Mouse (Mus musculus): ENCODE measurements around the gene Shb. TPM values are rescaled to one million over a fixed set of nuclear protein-coding genes. Genes with fewer than 3 reads are reported as not detected.

The Shb gene
- polyA plus RNA-seq, 1 experiment from 2014 or later, result 7.5 TPM

DNA sequence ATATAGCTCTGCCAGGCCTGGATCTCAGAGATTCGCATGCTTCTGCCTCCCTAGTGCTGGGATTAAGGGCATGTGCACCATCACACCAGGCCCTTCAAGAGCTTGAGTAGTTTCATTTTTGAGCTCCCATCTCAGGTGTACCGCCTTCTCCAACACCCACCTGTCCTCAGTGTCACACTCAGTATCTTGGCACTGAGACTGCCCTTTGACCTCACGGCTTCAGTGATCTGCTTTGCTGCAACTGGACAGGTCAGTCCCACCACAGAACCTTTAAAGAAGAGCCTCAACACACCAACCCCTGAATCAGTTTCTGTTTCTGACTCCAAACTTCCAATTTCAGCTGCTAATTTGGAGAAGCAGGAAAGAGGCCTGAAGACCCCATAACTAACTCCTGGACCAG lies 68.1 kb downstream of the Shb start:
- H3K4me3 ChIP-seq (ENCODE audit: low read depth, low read length), result no peak overlapping the region
- WGBS, result 92% methylated on average over 3 of the region's 3 CpGs
- H3K9ac ChIP-seq (ENCODE audit: low read length), result no peak overlapping the region
- no peak overlapping the region for H3K27ac ChIP-seq (ENCODE audit: low read depth, low read length)
- peaks cover 2% of the 10 kb centered on the region; the same call in 1 of the 2 replicates for H3K4me1 ChIP-seq (ENCODE audit: control insufficient read depth, insufficient read depth, low read length)
- H3K9me3 ChIP-seq (ENCODE audit: control insufficient read depth, low read length), result no peaks in the 10 kb centered on the region
- ATAC-seq (ENCODE audit: insufficient read depth, low FRiP score, low TSS enrichment) (no peak), DNase-seq (ENCODE audit: low spot score) (no peak)
- no peak overlapping the region for H3K4me2 ChIP-seq (ENCODE audit: low read depth)
- H3K36me3 ChIP-seq (ENCODE audit: control insufficient read depth, insufficient read depth, low read length), result no peaks in the 10 kb centered on the region
- no peaks in the 10 kb centered on the region for H3K27me3 ChIP-seq (ENCODE audit: control insufficient read depth, insufficient read depth, low read length)

DNA sequence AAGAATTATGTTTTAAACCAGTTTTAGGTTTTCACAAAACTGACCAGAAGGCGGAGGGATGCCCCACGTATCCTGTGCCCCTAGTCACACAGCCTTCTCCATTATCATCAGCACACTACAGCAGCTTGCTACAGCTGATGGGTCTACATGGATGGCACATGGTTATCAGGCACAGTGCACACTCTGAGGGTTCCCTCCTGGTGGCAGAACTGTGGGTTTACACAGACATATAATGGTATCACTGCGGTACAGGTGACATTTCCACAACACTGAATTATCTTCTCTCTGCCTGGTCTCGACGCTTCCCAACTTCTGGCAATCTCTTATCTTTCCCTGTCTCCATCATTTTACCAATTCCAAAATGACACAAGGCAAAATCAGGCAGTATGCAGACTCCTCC lies 69.6 kb downstream of the Shb start:
- Histone ChIP-seq H3K4me1 (ENCODE audit: control insufficient read depth, insufficient read depth, low read length) (peaks cover 2% of the 10 kb centered on the region; the same call in 1 of the 2 replicates), H3K9me3 (ENCODE audit: control insufficient read depth, low read length) (no peaks in the 10 kb centered on the region), H3K36me3 (ENCODE audit: control insufficient read depth, insufficient read depth, low read length) (no peaks in the 10 kb centered on the region), H3K9ac (ENCODE audit: low read length) (no peak overlapping the region), H3K27me3 (ENCODE audit: control insufficient read depth, insufficient read depth, low read length) (no peaks in the 10 kb centered on the region), H3K4me3 (ENCODE audit: low read depth, low read length) (no peak overlapping the region), H3K27ac (ENCODE audit: low read depth, low read length) (no peak overlapping the region), H3K4me2 (ENCODE audit: low read depth) (no peak overlapping the region)
- WGBS, result 96% methylated on average over 5 of the region's 5 CpGs
- no peak for DNase-seq (ENCODE audit: low spot score)
- no peak for ATAC-seq (ENCODE audit: insufficient read depth, low FRiP score, low TSS enrichment)

GRCm38 (mm10) chr4:45461661-45462060 lies 70.6 kb downstream of the Shb start:
- H3K36me3 ChIP-seq (ENCODE audit: control insufficient read depth, insufficient read depth, low read length), result no peaks in the 10 kb centered on the region; the same call in 1 of the 2 replicates
- no peak overlapping the region for H3K27ac ChIP-seq (ENCODE audit: low read depth, low read length)
- peaks cover 2% of the 10 kb centered on the region; the same call in 1 of the 2 replicates for H3K4me1 ChIP-seq (ENCODE audit: control insufficient read depth, insufficient read depth, low read length)
- ATAC-seq (ENCODE audit: insufficient read depth, low FRiP score, low TSS enrichment) (no peak), DNase-seq (ENCODE audit: low spot score) (no peak)
- no peak overlapping the region for H3K4me2 ChIP-seq (ENCODE audit: low read depth)
- 25% methylated on average over 7 of the region's 7 CpGs for WGBS
- H3K4me3 ChIP-seq (ENCODE audit: low read depth, low read length), result no peak overlapping the region
- H3K27me3 ChIP-seq (ENCODE audit: control insufficient read depth, insufficient read depth, low read length), result no peaks in the 10 kb centered on the region
- H3K9ac ChIP-seq (ENCODE audit: low read length), result no peak overlapping the region
- H3K9me3 ChIP-seq (ENCODE audit: control insufficient read depth, low read length), result no peaks in the 10 kb centered on the region

DNA sequence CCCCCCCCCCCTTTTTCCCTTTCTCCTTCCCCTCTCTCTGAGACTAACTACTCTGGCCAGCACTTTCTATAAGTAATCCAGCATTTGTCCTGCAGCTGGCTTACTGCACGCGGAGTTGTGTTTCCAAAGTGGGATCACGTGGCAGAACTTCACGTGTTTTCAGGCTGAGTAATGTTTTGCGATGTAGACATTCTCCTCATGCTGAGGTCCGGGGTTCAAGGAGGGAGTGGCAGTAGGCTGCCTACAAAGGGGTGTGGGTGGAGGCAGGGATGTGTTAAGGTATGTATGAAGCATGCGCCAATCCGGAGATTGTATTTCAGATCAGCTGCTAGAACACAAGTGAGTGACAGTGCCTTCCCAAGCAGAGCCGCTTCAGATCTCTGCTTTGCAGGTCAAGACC lies 72.9 kb downstream of the Shb start:
- no peaks in the 10 kb centered on the region; the same call in 1 of the 2 replicates for H3K36me3 ChIP-seq (ENCODE audit: control insufficient read depth, insufficient read depth, low read length)
- DNase-seq (ENCODE audit: low spot score) (no peak), ATAC-seq (ENCODE audit: insufficient read depth, low FRiP score, low TSS enrichment) (no peak)
- no peak overlapping the region for H3K4me2 ChIP-seq (ENCODE audit: low read depth)
- H3K4me3 ChIP-seq (ENCODE audit: low read depth, low read length), result no peak overlapping the region
- 81% methylated on average over 9 of the region's 9 CpGs for whole genome bisulfite sequencing
- H3K4me1 ChIP-seq (ENCODE audit: control insufficient read depth, insufficient read depth, low read length), result peaks cover 2% of the 10 kb centered on the region; the same call in 1 of the 2 replicates
- no peak overlapping the region for H3K9ac ChIP-seq (ENCODE audit: low read length)
- no peak overlapping the region for H3K27ac ChIP-seq (ENCODE audit: low read depth, low read length)
- H3K27me3 ChIP-seq (ENCODE audit: control insufficient read depth, insufficient read depth, low read length), result no peaks in the 10 kb centered on the region
- H3K9me3 ChIP-seq (ENCODE audit: control insufficient read depth, low read length), result no peaks in the 10 kb centered on the region

DNA sequence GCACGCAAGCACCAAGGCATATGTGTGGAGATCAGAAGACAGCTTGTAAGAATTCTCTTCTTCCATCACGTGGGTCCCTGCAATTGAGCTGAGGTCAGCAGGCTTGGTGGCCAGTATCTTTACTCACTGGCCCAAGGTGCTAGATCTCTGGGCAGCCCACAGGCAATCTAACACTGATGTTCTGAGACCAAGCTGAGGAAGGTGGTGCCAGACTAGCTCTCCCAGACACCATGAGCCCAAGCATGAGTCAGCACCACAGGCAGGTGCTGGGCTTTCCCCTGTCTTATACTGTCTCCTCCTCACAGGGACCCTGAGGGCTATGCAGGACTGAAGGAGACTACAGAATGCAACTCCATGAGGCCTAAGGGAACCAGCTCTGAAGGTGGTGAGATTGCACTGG lies 74.7 kb downstream of the Shb start:
- no peak overlapping the region for H3K27ac ChIP-seq (ENCODE audit: low read depth, low read length)
- no peak overlapping the region for H3K9ac ChIP-seq (ENCODE audit: low read length)
- no peak for ATAC-seq (ENCODE audit: insufficient read depth, low FRiP score, low TSS enrichment)
- H3K27me3 ChIP-seq (ENCODE audit: control insufficient read depth, insufficient read depth, low read length), result no peaks in the 10 kb centered on the region
- no peak for DNase-seq (ENCODE audit: low spot score)
- H3K4me3 ChIP-seq (ENCODE audit: low read depth, low read length), result no peak overlapping the region
- H3K36me3 ChIP-seq (ENCODE audit: control insufficient read depth, insufficient read depth, low read length), result no peaks in the 10 kb centered on the region; the same call in 1 of the 2 replicates
- H3K9me3 ChIP-seq (ENCODE audit: control insufficient read depth, low read length), result no peaks in the 10 kb centered on the region
- H3K4me1 ChIP-seq (ENCODE audit: control insufficient read depth, insufficient read depth, low read length), result peaks cover 9% of the 10 kb centered on the region
- no peak overlapping the region for H3K4me2 ChIP-seq (ENCODE audit: low read depth)
- 91% methylated on average over 2 of the region's 2 CpGs for WGBS

GRCm38 (mm10) chr4:45455001-45455400 lies 77.3 kb downstream of the Shb start:
- no peaks in the 10 kb centered on the region for H3K27me3 ChIP-seq (ENCODE audit: control insufficient read depth, insufficient read depth, low read length)
- no peak overlapping the region for H3K4me2 ChIP-seq (ENCODE audit: low read depth)
- H3K9ac ChIP-seq (ENCODE audit: low read length), result no peak overlapping the region
- no peaks in the 10 kb centered on the region for H3K9me3 ChIP-seq (ENCODE audit: control insufficient read depth, low read length)
- peaks cover 7% of the 10 kb centered on the region for H3K4me1 ChIP-seq (ENCODE audit: control insufficient read depth, insufficient read depth, low read length)
- no peak overlapping the region for H3K27ac ChIP-seq (ENCODE audit: low read depth, low read length)
- ATAC-seq (ENCODE audit: insufficient read depth, low FRiP score, low TSS enrichment) (no peak), DNase-seq (ENCODE audit: low spot score) (no peak)
- no peaks in the 10 kb centered on the region; the same call in 1 of the 2 replicates for H3K36me3 ChIP-seq (ENCODE audit: control insufficient read depth, insufficient read depth, low read length)
- WGBS, result 82% methylated on average over 4 of the region's 4 CpGs
- H3K4me3 ChIP-seq (ENCODE audit: low read depth, low read length), result no peak overlapping the region

DNA sequence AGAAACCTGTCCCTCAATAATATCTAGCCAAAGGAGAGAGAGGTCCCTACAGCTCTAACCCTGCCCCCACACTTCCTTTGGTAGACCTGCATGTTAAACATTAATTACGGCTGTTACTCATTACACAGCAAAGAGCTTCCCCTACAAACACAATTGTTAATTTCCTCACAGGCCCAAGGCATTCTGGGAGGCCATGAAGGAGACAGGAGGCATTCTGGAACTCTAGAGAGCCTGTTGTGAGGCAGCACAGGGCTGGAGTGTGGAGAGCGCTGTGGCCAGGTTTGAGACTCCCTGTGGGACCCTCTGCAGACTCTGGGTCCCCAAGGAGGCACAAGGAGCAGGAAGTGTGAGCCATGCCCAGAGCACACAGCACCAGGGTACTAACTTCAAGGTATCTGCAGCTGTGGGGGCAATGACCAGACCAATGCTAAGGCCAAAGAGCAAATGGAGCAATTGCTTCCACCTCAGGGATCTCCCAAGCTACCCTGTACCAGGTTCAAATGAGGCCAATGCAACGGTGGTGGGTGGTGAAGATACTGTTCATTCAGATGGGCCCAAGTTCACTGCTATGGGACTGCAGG lies 78.9 kb downstream of the Shb start:
- H3K36me3 ChIP-seq (ENCODE audit: control insufficient read depth, insufficient read depth, low read length), result no peaks in the 10 kb centered on the region; the same call in 1 of the 2 replicates
- ATAC-seq (ENCODE audit: insufficient read depth, low FRiP score, low TSS enrichment) (no peak), DNase-seq (ENCODE audit: low spot score) (no peak)
- 74% methylated on average over 3 of the region's 3 CpGs for WGBS
- H3K9ac ChIP-seq (ENCODE audit: low read length), result no peak overlapping the region
- peaks cover 7% of the 10 kb centered on the region for H3K4me1 ChIP-seq (ENCODE audit: control insufficient read depth, insufficient read depth, low read length)
- H3K9me3 ChIP-seq (ENCODE audit: control insufficient read depth, low read length), result no peaks in the 10 kb centered on the region
- H3K4me2 ChIP-seq (ENCODE audit: low read depth), result no peak overlapping the region
- H3K4me3 ChIP-seq (ENCODE audit: low read depth, low read length), result no peak overlapping the region
- no peaks in the 10 kb centered on the region for H3K27me3 ChIP-seq (ENCODE audit: control insufficient read depth, insufficient read depth, low read length)
- H3K27ac ChIP-seq (ENCODE audit: low read depth, low read length), result no peak overlapping the region

- DNase-seq (ENCODE audit: low spot score) (no peak), ATAC-seq (ENCODE audit: insufficient read depth, low FRiP score, low TSS enrichment) (no peak)
- H3K4me3 ChIP-seq (ENCODE audit: low read depth, low read length), result no peak overlapping the region
- peaks cover 7% of the 10 kb centered on the region for H3K4me1 ChIP-seq (ENCODE audit: control insufficient read depth, insufficient read depth, low read length)
- H3K9me3 ChIP-seq (ENCODE audit: control insufficient read depth, low read length), result no peaks in the 10 kb centered on the region
- 63% methylated on average over 7 of the region's 7 CpGs for WGBS
- H3K9ac ChIP-seq (ENCODE audit: low read length), result no peak overlapping the region
- H3K27ac ChIP-seq (ENCODE audit: low read depth, low read length), result no peak overlapping the region
- H3K36me3 ChIP-seq (ENCODE audit: control insufficient read depth, insufficient read depth, low read length), result no peaks in the 10 kb centered on the region; the same call in 1 of the 2 replicates
- no peaks in the 10 kb centered on the region for H3K27me3 ChIP-seq (ENCODE audit: control insufficient read depth, insufficient read depth, low read length)
- H3K4me2 ChIP-seq (ENCODE audit: low read depth), result no peak overlapping the region
Measured at GRCm38 (mm10) chr4:45452569-45453111, 79.6 kb downstream of the Shb start.

DNA sequence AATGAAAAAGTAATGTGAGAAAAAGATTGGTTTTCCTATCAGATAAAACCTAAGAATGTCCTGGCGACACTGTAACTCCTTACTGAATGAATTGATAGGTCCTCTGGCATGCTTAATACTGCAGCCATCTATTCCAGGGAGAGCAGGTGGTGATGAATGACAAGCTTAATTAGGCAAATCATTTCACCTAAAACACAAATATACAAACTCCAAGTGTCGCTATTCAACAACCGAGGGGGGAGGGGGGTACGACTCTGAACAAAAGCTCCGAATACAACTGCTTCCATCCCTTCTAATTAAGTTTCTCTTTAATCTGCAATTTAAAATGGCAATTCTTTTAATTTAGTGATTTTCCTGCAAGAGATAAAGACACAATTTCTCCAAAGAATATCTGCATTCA lies 83.3 kb downstream of the Shb start:
- H3K4me1 ChIP-seq (ENCODE audit: control insufficient read depth, insufficient read depth, low read length), result peaks cover 7% of the 10 kb centered on the region
- WGBS, result 71% methylated on average over 5 of the region's 5 CpGs
- H3K9me3 ChIP-seq (ENCODE audit: control insufficient read depth, low read length), result no peaks in the 10 kb centered on the region
- H3K27me3 ChIP-seq (ENCODE audit: control insufficient read depth, insufficient read depth, low read length), result no peaks in the 10 kb centered on the region
- H3K4me3 ChIP-seq (ENCODE audit: low read depth, low read length), result no peak overlapping the region
- no peak overlapping the region for H3K27ac ChIP-seq (ENCODE audit: low read depth, low read length)
- no peak for ATAC-seq (ENCODE audit: insufficient read depth, low FRiP score, low TSS enrichment)
- no peak for DNase-seq (ENCODE audit: low spot score)
- no peak overlapping the region for H3K4me2 ChIP-seq (ENCODE audit: low read depth)
- H3K36me3 ChIP-seq (ENCODE audit: control insufficient read depth, insufficient read depth, low read length), result no peaks in the 10 kb centered on the region
- H3K9ac ChIP-seq (ENCODE audit: low read length), result no peak overlapping the region
